Mouse (Mus musculus): Measurements from ENCODE around the gene Slc4a10. TPM values are rescaled to one million over a fixed set of nuclear protein-coding genes. Genes with fewer than 3 reads are reported as not detected.
A peak's percentile ranks its signal among the peaks of the same experiment; 100 is the strongest.
"Not testable (repeated sequence)": the region's sequence is repeated elsewhere in the genome, so short reads cannot be mapped to it uniquely, and the experiment has no call there.

Gene Slc4a10
- 0.14 TPM in 2 replicates for polyA plus RNA-seq (2015; fragmentation: Nextera tagmentation; extraction: Ambion mirVana)

DNA sequence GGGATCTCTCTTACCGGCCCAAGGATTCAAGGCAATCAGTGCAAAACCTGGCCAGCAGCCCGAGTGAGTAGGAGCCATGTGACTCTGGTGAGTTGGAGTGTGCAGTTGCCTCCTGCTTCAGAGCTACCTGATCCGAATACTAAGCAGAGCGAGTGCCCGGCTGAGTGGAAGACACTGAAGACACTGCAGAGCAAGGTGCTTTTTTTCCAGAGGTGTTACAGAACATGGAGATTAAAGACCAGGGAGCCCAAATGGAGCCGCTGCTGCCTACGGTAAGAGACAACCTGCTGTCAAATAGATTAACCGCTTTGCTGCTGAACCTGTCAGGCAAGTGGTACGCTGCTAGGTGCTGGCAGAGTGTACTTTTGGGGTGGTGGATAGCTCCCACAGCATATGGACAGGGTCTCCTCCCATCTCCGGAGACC, at the start of gene Slc4a10:
Slc4a10 (plus strand) TSS at position 42 of the 425 bp plus-strand sequence.
- 0 out of 2 replicates have a peak within 1 kb of the TSS, but pooled peaks have one; percentile 8 for H3K9ac ChIP-seq
- no peaks in the 10 kb centered on the region for H3K36me3 ChIP-seq
- 13% methylated on average over 10 of the region's 10 CpGs for WGBS
- ATAC-seq (ENCODE audit: borderline replicate concordance, extremely low read depth, low FRiP score, low TSS enrichment), result no peak
- peak within 1 kb of the TSS; percentile 61 for H3K4me2 ChIP-seq
- no peak within 1 kb of the TSS for H3K27ac ChIP-seq
- peak within 1 kb of the TSS; percentile 41 for H3K4me3 ChIP-seq
- no peaks in the 10 kb centered on the region for H3K9me3 ChIP-seq
- peaks cover 8% of the 10 kb centered on the region; the same call in 1 of the 2 replicates for H3K4me1 ChIP-seq
- 0 out of 2 replicates have a peak, but pooled peaks cover 3% of the 10 kb centered on the region for H3K27me3 ChIP-seq

DNA sequence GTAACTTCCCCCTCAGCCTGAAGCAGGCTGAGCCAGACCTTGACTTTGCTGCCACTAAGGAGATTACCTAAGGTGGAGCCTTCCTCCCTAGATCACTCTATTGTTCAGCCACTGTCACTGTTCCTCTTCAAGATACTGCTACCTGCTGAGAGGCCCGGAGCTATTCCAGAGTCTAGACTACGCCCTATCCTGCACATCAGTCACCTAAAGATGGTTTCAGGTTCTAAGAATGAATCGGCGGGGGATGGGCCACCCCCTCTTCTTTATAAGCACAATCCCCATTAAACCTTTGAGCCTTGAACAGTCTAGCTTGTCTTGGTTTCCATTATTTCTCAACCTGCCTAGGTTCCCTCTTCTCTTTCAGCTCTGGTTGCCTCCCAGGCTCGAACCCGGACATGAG, 45.0 kb upstream of the Slc4a10 start:
- H3K36me3 ChIP-seq; H3K27ac ChIP-seq; H3K9ac ChIP-seq; ATAC-seq (ENCODE audit: borderline replicate concordance, extremely low read depth, low FRiP score, low TSS enrichment); H3K4me1 ChIP-seq; H3K4me3 ChIP-seq; H3K27me3 ChIP-seq; H3K9me3 ChIP-seq; H3K4me2 ChIP-seq: not testable (repeated sequence)
- 86% methylated on average over 6 of the region's 6 CpGs for WGBS

DNA sequence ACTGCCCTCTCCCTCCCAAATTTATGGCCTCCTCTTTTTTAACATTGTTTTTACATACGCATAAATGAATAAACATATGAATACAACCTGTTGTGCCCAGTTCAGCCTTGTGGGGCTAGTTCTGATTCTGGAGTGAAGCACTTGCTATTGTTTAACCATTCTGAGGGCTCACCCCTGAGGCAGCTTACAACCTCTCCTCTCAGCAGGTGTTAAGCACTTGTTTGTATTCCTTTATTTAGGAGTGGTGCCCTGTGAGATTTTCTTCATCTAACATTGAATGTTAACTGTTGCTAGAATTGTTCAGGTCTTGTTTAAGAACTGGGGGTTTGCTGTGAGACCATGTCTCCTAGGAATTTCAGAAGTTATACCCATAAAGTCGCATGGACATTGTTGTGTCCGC, 28.1 kb upstream of the Slc4a10 start:
- Histone ChIP-seq H3K9me3 (no peaks in the 10 kb centered on the region), H3K4me2 (no peak overlapping the region), H3K36me3 (no peaks in the 10 kb centered on the region), H3K27ac (no peak overlapping the region), H3K4me1 (no peaks in the 10 kb centered on the region), H3K27me3 (no peaks in the 10 kb centered on the region), H3K4me3 (no peak overlapping the region), H3K9ac (no peak overlapping the region)
- no peak for ATAC-seq (ENCODE audit: borderline replicate concordance, extremely low read depth, low FRiP score, low TSS enrichment)
- WGBS, result 73% methylated on average over 3 of the region's 3 CpGs

DNA sequence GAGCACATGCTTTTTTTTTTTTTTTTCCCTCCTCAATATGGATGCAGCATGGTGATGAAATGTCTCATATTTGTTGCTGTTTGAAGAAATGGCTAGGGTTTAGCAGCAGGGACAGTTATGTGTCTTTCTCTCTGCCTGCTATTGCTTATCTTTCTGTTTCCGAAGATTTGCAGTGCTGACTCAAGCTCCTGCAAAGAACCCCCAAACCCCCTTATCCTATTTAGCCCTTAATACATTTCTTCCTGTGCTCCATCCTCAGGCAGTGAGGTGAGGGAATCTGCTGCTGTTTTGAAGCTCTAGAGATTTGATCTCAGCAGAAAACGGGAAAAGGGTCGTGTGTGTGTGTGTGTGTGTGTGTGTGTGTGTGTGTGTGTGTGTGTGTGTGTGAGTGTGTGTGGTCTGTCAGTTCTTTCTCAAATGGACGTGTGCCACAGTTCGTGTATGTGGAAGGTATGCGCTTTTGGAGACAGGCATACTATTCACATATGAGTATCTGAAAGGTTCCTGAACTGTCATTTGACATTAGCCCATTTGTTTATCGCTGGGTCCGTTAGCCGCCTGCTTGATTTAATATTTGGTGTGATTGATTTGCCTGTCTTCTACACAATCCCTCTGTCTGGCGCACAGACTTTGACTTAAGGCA, 720 bp downstream of the Slc4a10 start:
- H3K4me2 ChIP-seq, result peak overlapping the region; percentile 61
- H3K4me1 ChIP-seq, result peaks cover 8% of the 10 kb centered on the region; the same call in 1 of the 2 replicates
- H3K27me3 ChIP-seq, result 0 out of 2 replicates have a peak, but pooled peaks cover 3% of the 10 kb centered on the region
- ATAC-seq (ENCODE audit: borderline replicate concordance, extremely low read depth, low FRiP score, low TSS enrichment), result no peak
- peak overlapping the region; percentile 41 for H3K4me3 ChIP-seq
- 4% methylated on average over 10 of the region's 10 CpGs for WGBS
- H3K36me3 ChIP-seq, result no peaks in the 10 kb centered on the region
- no peaks in the 10 kb centered on the region for H3K9me3 ChIP-seq
- H3K27ac ChIP-seq, result no peak overlapping the region
- 0 out of 2 replicates have a peak overlapping the region, but pooled peaks have one; percentile 8 for H3K9ac ChIP-seq

DNA sequence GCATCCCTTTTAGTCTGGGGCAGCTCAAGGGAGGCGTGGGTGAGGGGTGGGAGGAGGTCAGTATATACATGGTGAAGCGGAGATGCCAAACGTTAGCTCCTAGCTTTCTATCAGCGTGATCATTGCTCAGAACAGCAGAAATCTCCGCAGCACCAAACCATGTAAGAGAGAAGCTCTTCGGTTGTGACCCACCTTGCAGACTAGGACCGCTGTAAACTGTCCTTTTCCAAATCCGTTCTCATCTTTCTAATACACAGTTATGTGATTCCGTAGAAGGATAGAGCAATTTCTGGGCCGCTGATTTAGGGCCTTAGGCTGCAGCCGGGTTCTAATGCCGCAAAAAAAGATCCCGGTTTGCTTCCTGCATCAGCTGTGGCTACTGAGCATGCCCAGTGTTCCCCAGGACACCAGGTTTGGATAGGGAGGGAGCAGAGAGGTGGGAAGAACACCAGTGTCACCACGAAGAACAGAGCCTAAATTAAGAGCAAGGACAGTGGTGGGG, 1.3 kb downstream of the Slc4a10 start:
- peaks cover 8% of the 10 kb centered on the region; the same call in 1 of the 2 replicates for H3K4me1 ChIP-seq
- 0 out of 2 replicates have a peak overlapping the region, but pooled peaks have one; percentile 8 for H3K9ac ChIP-seq
- H3K4me3 ChIP-seq, result peak overlapping the region; percentile 41
- 2% methylated on average over 14 of the region's 14 CpGs for WGBS
- ATAC-seq (ENCODE audit: borderline replicate concordance, extremely low read depth, low FRiP score, low TSS enrichment), result peak; percentile 49; the same call in 1 of the 2 replicates
- peak overlapping the region; percentile 61 for H3K4me2 ChIP-seq
- no peaks in the 10 kb centered on the region for H3K9me3 ChIP-seq
- H3K36me3 ChIP-seq, result no peaks in the 10 kb centered on the region
- no peak overlapping the region for H3K27ac ChIP-seq
- H3K27me3 ChIP-seq, result 0 out of 2 replicates have a peak, but pooled peaks cover 3% of the 10 kb centered on the region

DNA sequence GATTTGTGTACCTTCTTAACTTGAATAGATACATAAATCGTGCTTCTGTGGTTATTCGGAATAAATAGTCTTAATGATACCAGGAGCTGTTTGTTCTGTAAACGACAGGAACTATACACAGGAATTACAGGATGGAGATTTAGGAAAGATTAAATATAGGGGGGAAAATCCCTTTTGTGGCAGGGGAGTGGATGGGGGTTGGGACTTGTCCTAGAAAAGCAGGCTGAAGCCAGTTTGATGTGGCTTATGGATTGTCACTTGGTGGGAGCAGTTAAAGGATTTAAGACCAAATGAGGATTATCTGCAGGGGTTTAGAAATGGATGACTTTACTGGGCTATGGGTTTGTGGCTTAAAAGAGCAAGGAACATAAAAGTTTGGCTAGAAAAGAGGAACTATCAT, 1.9 kb downstream of the Slc4a10 start:
- WGBS, result 12% methylated on average over 3 of the region's 3 CpGs
- no peak for ATAC-seq (ENCODE audit: borderline replicate concordance, extremely low read depth, low FRiP score, low TSS enrichment)
- Histone ChIP-seq H3K4me3 (peak overlapping the region; percentile 41; the same call in 1 of the 2 replicates), H3K27ac (no peak overlapping the region), H3K4me1 (peaks cover 8% of the 10 kb centered on the region; the same call in 1 of the 2 replicates), H3K27me3 (0 out of 2 replicates have a peak, but pooled peaks cover 3% of the 10 kb centered on the region), H3K9me3 (no peaks in the 10 kb centered on the region), H3K9ac (no peak overlapping the region), H3K36me3 (no peaks in the 10 kb centered on the region), H3K4me2 (peak overlapping the region; percentile 61)

DNA sequence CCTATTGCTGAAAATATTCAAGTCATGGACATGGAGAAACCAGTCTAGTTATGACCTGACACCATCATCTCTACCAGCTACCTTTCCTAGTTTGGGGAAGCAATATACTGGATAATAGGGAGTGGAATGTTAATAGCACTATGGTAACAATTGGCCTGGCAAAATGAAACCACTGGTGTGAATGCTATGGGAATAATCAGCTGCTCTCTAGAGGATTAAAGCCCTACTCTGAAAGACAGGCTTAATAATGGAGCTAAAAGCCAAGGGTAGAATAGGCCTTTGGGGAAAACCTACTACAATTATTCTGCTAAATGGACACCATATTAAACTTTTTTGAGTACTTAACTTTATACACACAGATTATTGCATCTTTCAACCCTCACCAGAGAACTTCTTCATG, 30.2 kb downstream of the Slc4a10 start:
- H3K27me3 ChIP-seq, result no peaks in the 10 kb centered on the region
- H3K4me1 ChIP-seq, result no peaks in the 10 kb centered on the region
- H3K4me2 ChIP-seq, result no peak overlapping the region
- H3K36me3 ChIP-seq, result no peaks in the 10 kb centered on the region
- no peak overlapping the region for H3K4me3 ChIP-seq
- H3K9me3 ChIP-seq, result no peaks in the 10 kb centered on the region
- no peak overlapping the region for H3K9ac ChIP-seq
- no peak for ATAC-seq (ENCODE audit: borderline replicate concordance, extremely low read depth, low FRiP score, low TSS enrichment)
- H3K27ac ChIP-seq, result no peak overlapping the region

DNA sequence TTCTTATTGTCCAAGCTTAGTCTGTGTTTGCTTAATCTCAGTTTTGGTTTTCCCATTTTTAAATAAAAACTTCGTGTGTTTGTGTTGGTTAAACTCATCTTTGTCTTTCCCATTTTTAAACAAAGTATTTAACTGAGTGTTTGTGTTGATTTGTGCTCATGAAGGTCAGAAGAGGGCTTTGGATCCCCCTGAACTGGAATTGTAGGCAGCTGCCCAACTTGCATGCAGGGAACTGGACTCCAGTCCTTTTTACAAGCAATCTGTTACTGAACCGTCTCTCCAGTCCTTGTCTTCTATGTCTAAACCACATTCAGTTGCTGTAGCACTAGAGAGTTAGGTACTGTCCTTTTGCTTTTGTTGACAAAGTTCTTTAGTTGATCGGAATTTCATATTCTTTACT, 41.3 kb downstream of the Slc4a10 start:
- no peak overlapping the region for H3K4me3 ChIP-seq
- no peak overlapping the region for H3K27ac ChIP-seq
- no peaks in the 10 kb centered on the region for H3K27me3 ChIP-seq
- no peak overlapping the region for H3K9ac ChIP-seq
- no peak for ATAC-seq (ENCODE audit: borderline replicate concordance, extremely low read depth, low FRiP score, low TSS enrichment)
- no peaks in the 10 kb centered on the region for H3K4me1 ChIP-seq
- WGBS, result 33% methylated on average over 3 of the region's 3 CpGs
- no peaks in the 10 kb centered on the region for H3K36me3 ChIP-seq
- H3K4me2 ChIP-seq, result no peak overlapping the region
- H3K9me3 ChIP-seq, result no peaks in the 10 kb centered on the region

DNA sequence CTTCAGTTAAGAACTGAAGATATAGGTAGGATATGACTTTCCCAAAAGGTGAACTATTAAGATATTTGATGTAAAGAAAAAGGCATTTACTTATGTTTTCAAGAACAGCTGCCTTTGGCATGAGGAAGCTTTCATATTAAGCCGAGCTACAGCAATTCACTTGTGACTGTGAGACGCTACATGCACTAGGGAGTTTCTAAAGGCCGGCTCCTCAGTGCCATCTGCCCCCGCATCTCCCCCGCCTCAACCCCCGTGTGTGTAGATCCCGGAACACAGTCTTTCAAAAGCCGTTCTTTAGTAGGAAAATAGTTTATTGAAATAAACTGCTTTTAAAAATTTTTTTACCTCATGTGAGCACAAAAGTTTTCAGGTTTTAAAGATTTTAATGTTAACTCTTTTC, 42.5 kb downstream of the Slc4a10 start:
- H3K9ac ChIP-seq, result no peak overlapping the region
- no peak overlapping the region for H3K4me2 ChIP-seq
- H3K4me1 ChIP-seq, result no peaks in the 10 kb centered on the region
- ATAC-seq (ENCODE audit: borderline replicate concordance, extremely low read depth, low FRiP score, low TSS enrichment), result no peak
- H3K27ac ChIP-seq, result no peak overlapping the region
- no peaks in the 10 kb centered on the region for H3K27me3 ChIP-seq
- no peaks in the 10 kb centered on the region for H3K36me3 ChIP-seq
- no peaks in the 10 kb centered on the region for H3K9me3 ChIP-seq
- H3K4me3 ChIP-seq, result no peak overlapping the region
- WGBS, result 79% methylated on average over 8 of the region's 8 CpGs

DNA sequence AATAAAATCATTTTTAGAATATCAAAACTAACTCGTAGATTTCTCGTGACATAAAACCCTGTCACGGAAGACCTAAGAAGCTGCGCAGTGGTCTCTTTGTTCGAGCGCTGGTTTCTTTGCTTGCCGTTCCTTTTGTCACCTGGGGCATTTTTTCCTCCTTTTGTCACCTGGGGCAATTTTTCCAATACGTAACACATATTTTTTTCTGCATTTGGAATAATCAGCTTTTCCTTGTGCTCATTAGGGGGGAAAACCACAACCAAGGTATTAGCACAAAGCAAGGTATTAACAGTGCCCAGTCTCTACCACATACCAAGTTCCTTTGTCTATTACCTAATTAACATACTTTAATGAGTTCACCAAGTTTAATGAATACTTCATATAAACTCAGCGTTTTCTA, 42.9 kb downstream of the Slc4a10 start:
- Histone ChIP-seq H3K36me3 (no peaks in the 10 kb centered on the region), H3K4me1 (no peaks in the 10 kb centered on the region), H3K27me3 (no peaks in the 10 kb centered on the region), H3K4me3 (no peak overlapping the region), H3K9me3 (no peaks in the 10 kb centered on the region), H3K4me2 (no peak overlapping the region), H3K27ac (no peak overlapping the region), H3K9ac (no peak overlapping the region)
- 88% methylated on average over 9 of the region's 9 CpGs for WGBS
- no peak for ATAC-seq (ENCODE audit: borderline replicate concordance, extremely low read depth, low FRiP score, low TSS enrichment)

DNA sequence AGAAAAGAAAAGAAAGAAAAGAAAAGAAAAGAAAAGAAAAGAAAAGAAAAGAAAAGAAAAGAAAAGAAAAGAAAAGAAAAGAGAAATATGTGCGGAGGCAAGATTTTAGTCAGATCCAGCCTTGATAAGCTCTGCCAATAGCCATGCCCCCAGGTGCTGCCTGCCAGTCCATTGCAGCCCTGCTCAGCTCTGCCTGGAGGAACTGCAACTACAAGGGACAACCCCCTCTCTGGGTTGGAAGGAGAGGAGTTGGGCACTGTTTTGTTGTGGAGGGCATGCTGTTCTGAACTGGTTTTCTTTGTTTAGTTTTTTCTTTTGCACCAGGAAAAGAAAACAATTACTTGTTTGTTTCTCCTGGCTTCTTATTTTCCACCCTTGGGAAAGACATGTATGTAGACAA, 54.3 kb downstream of the Slc4a10 start:
- WGBS, result 88% methylated on average over 1 of the region's 1 CpGs
- no peaks in the 10 kb centered on the region for H3K36me3 ChIP-seq
- ATAC-seq (ENCODE audit: borderline replicate concordance, extremely low read depth, low FRiP score, low TSS enrichment), result no peak

DNA sequence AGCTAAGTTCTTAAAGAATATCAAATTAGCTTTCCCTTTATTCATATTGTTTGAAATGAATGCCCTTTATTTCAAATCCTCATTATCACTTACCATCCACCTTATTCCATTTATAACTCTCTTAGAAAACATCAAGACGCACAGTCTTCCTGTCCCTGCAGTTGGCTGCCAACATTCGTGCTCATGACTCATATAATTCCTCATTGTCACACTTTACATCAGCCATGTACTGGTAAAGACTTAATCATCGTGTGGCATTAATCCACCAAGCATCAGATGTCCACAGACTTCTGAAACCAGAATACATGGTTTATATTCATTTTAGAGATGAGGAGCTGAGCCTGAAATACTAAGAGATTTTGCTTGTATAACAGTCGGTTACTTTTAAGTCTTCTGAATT, 69.1 kb downstream of the Slc4a10 start:
- ATAC-seq (ENCODE audit: borderline replicate concordance, extremely low read depth, low FRiP score, low TSS enrichment), result no peak
- H3K27me3 ChIP-seq, result no peaks in the 10 kb centered on the region
- H3K9me3 ChIP-seq, result no peaks in the 10 kb centered on the region
- no peak overlapping the region for H3K27ac ChIP-seq
- no peaks in the 10 kb centered on the region for H3K4me1 ChIP-seq
- WGBS, result 78% methylated on average over 4 of the region's 4 CpGs
- no peak overlapping the region for H3K4me2 ChIP-seq
- no peaks in the 10 kb centered on the region for H3K36me3 ChIP-seq
- H3K4me3 ChIP-seq, result no peak overlapping the region
- no peak overlapping the region for H3K9ac ChIP-seq

More for the DNA sequence above, 54.3 kb downstream of the Slc4a10 start:
- H3K4me3 ChIP-seq, result no peak overlapping the region
- H3K9ac ChIP-seq, result no peak overlapping the region
- no peaks in the 10 kb centered on the region for H3K27me3 ChIP-seq
- H3K9me3 ChIP-seq, result no peaks in the 10 kb centered on the region
- H3K4me1 ChIP-seq, result no peaks in the 10 kb centered on the region
- H3K27ac ChIP-seq, result no peak overlapping the region
- no peak overlapping the region for H3K4me2 ChIP-seq

All from lung, embryonic 15.5 days (tissue).